Mouse (Mus musculus) gastrocnemius, adult 2 months (tissue): Measurements from ENCODE around the gene Meis1. TPM values are rescaled to one million over a fixed set of nuclear protein-coding genes. Genes with fewer than 3 reads are reported as not detected.
A peak's percentile ranks its signal among the peaks of the same experiment; 100 is the strongest.

Experiments
- DNase-seq: peaks from one replicate; pipeline ENCODE4 v3.0.0; 2022
- H3K27ac ChIP-seq: fragments of 200-600 bp; 2 replicates; pipeline ENCODE4 v1.8.1; 2022; ENCODE audit warnings: mild to moderate bottlenecking
- H3K4me3 ChIP-seq: fragments of 200-600 bp; 2 replicates; pipeline ENCODE4 v1.8.1; 2022; ENCODE audit warnings: mild to moderate bottlenecking, moderate library complexity
- CTCF ChIP-seq: fragments of 200-600 bp; IDR thresholded peaks from 2 replicates; pipeline ENCODE4 v1.8.1; 2022; ENCODE audit warnings: antibody characterized with exemption, mild to moderate bottlenecking, moderate library complexity
- intact Hi-C: fragments of 180-260 bp; cut with DNase I; formaldehyde crosslinking; loops from one replicate; pipeline ENCODE4 v1.15.1; 2025
- total RNA-seq, 2 experiments: library from RNA; stranded (reverse); gene quantifications; 2 replicates each; pipeline ENCODE4 v1.2.3; 2021

The Meis1 gene
- total RNA-seq, 2 experiments from 2014 or later = 3.0 to 4.0 TPM

GRCm38 (mm10) chr11:19013141-19014112 is 5.4 kb downstream of the Meis1 start:
- Histone ChIP-seq H3K4me3 (peak overlapping the region; percentile 78), H3K27ac (peak overlapping the region; percentile 84)
- DNase-seq = peak; percentile 53
- intact Hi-C loops = no loop called here
- TF ChIP-seq CTCF = no peak

GRCm38 (mm10) chr11:19012463-19013115 is 6.2 kb downstream of the Meis1 start:
- intact Hi-C loops = no loop called here
- Histone ChIP-seq H3K27ac (no peak overlapping the region), H3K4me3 (no peak overlapping the region)
- no peak for DNase-seq
- TF ChIP-seq CTCF = no peak

DNA sequence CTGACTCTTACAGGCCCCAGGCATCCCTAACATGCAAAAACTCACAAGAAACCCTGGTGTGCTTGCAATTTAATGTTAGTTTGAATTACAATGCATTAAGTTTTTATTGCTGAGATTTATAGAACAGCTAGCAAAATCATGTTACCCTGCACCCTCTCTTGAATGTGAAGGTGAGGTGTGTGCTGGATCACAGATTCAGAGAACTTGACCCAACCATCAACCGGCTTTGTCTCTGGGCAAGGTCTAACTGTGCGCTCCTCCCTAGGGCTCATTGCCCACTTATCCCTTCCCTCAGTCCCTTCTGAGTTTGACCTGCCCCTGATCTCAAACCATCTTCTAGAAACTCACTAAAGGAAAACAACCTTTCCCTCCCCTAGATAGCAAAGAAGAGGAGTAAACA is 6.8 kb downstream of the Meis1 start:
- H3K27ac ChIP-seq = no peak overlapping the region
- no peak for DNase-seq
- intact Hi-C loops = no loop called here
- no peak overlapping the region for H3K4me3 ChIP-seq
- no peak for TF ChIP-seq CTCF

DNA sequence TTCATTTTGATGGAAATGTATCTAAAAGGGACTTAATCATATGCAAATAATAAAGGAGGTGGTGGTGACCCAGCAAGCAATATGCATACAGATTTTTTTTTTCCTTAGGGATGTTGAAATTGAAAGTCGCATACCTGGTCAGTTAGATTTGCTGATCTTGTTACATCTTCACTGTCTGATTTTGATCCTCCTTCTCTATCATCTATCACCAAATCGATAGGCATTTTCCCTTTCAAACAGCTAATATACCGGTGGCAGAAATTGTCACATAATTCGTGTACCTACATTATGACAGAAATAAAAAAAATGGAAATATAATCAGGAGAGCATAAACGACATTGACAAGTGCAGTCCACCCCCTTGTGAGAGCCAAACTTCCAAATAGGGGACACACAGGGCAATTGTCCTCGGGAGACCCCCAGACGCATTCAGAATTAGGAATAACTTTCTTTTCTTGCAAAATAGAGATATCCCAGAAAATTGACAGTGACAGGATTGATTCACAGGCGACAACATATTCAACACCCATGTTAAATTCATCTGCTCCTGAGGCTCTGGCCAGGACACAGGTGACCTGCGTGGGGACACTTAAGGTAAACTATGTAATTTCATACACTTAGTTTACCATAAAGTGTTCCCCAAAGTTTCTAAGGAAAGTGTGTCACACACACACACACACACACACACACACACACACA is 7.5 kb downstream of the Meis1 start:
- H3K27ac ChIP-seq = no peak overlapping the region
- TF ChIP-seq CTCF = no peak
- intact Hi-C loops = no loop called here
- no peak overlapping the region for H3K4me3 ChIP-seq
- no peak for DNase-seq

- DNase-seq = no peak
- intact Hi-C loops = no loop called here
Observed at GRCm38 (mm10) chr11:19010396-19010811, 8.4 kb downstream of the Meis1 start.

DNA sequence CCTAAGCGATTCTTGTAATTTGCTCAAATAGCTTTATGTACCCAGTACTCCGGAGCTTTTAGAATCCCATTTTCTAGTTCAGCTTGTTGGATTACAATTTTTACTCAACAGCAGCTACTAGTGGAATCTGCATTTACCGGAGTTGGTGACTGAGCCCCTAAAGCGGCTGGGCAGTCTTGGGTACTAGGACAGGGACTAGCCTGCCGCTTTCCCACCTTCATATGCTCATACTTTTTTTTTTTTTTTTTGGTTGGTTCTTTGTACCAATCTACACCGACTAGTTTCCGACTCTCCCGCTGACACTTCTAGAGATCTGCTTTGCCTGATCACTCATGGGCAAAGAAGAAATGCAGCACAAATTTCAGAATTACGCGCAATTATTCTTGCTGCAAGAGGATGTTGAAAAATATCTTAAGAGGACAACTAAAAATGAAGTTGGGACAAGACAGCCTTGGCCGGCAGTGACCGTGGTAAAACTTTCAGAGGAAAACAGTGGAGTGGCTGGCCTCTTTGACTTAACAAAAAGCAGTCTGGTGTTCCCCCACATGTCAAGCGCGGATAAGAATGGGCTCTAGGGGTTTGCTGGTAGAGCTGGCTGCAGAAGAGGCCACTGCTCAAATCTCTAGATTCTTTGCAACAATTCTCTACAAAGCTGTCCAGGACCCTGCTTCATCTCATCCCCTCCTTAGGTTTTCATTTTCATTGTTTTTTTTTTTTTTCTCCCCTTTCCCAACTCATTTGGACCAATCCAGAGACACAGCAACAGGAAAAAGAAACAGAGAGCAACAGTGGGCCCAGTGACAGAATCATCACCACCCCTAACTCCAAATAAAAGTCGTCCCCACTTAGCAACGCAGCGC is 9.0 kb downstream of the Meis1 start:
- DNase-seq = no peak
- TF ChIP-seq CTCF = no peak
- intact Hi-C loops = no loop called here
- Histone ChIP-seq H3K27ac (no peak overlapping the region), H3K4me3 (no peak overlapping the region)

More at GRCm38 (mm10) chr11:19010396-19010811, 8.4 kb downstream of the Meis1 start:
- H3K27ac ChIP-seq = no peak overlapping the region
- no peak overlapping the region for H3K4me3 ChIP-seq
- no peak for TF ChIP-seq CTCF

- no peak for DNase-seq
- Histone ChIP-seq H3K4me3 (no peak overlapping the region), H3K27ac (no peak overlapping the region)
- TF ChIP-seq CTCF = no peak
- intact Hi-C loops = no loop called here
Observed at GRCm38 (mm10) chr11:19008610-19009384, 10.0 kb downstream of the Meis1 start.

- H3K4me3 ChIP-seq = peak overlapping the region; percentile 24
- no peak for DNase-seq
Observed at GRCm38 (mm10) chr11:19007541-19008424, 11.0 kb downstream of the Meis1 start.

GRCm38 (mm10) chr11:19007068-19007467 is 11.7 kb downstream of the Meis1 start:
- no peak for TF ChIP-seq CTCF
- intact Hi-C loops = no loop called here
- Histone ChIP-seq H3K4me3 (no peak overlapping the region), H3K27ac (no peak overlapping the region)
- no peak for DNase-seq

More at GRCm38 (mm10) chr11:19007541-19008424, 11.0 kb downstream of the Meis1 start:
- H3K27ac ChIP-seq = peak overlapping the region; percentile 25; the same call in 1 of the 2 replicates
- intact Hi-C loops = no loop called here
- TF ChIP-seq CTCF = no peak

GRCm38 (mm10) chr11:19005913-19006693 is 12.7 kb downstream of the Meis1 start:
- intact Hi-C loops = no loop called here
- no peak for DNase-seq
- TF ChIP-seq CTCF = no peak
- H3K27ac ChIP-seq = no peak overlapping the region
- no peak overlapping the region for H3K4me3 ChIP-seq
